ENCODE assay signal across 11 mouse cellular contexts in genomic region chr8:104434826-104435354, GRCm38 (mm10). TPM values are rescaled to one million over a fixed set of nuclear protein-coding genes. Genes with fewer than 3 reads are reported as not detected.
DNase-seq lines count a peak whose midpoint lies in the region; ATAC-seq and TF ChIP-seq lines count a peak whose summit lies in the region.
"Had no signal": no experiment of that assay in that cellular context is flagged by ENCODE, and none has a peak within 500 bp of the region (broad histone marks: within the 10 kb centered on the region; RNA-seq: fewer than 3 reads in every experiment).

No protein-coding gene starts in this region.

- DNase-seq in gastrocnemius, adult 2 months = no peak
- no peak for DNase-seq in gastrocnemius, postnatal 4 days (ENCODE audit: low spot score in 2 of 2)
- peak; percentile 8 for DNase-seq in midbrain, embryonic 10.5 days (ENCODE audit: low spot score)
- DNase-seq in cerebellum, adult 8-10 months = peak; percentile 44
- no peak for DNase-seq in thymus, postnatal 4 days
- DNase-seq in kidney, postnatal 10 days = no peak
- DNase-seq: gastrocnemius, postnatal 36 days had no signal

- no peak overlapping the region for H3K4me2 ChIP-seq in midbrain, embryonic 13.5 days (replicated peaks)
- H3K4me2 ChIP-seq: limb, embryonic 15.5 days; neural tube, embryonic 12.5 days had no signal

- H3K4me3 ChIP-seq in gastrocnemius, adult 2 months = no peak overlapping the region
- no peak overlapping the region for H3K4me3 ChIP-seq in midbrain, embryonic 10.5 days
- no peak overlapping the region for H3K4me3 ChIP-seq in midbrain, embryonic 13.5 days (replicated peaks)
- H3K4me3 ChIP-seq in olfactory bulb, adult 2 months (ENCODE audit: insufficient read depth, low read depth, low read length) = no peak overlapping the region
- H3K4me3 ChIP-seq: limb, embryonic 15.5 days; neural tube, embryonic 12.5 days had no signal

- TF ChIP-seq CTCF in gastrocnemius, adult 2 months (IDR thresholded peaks at IDR 0.05) = peak; percentile 15; the same call in 1 of the 2 replicates
- no peak for TF ChIP-seq CTCF in olfactory bulb, adult 2 months (IDR thresholded peaks at IDR 0.05; ENCODE audit: insufficient read depth, low read depth, low read length)

- H3K9me3 ChIP-seq in midbrain, embryonic 10.5 days (replicated peaks) = no peaks in the 10 kb centered on the region
- no peaks in the 10 kb centered on the region for H3K9me3 ChIP-seq in midbrain, embryonic 13.5 days
- H3K9me3 ChIP-seq: limb, embryonic 15.5 days; neural tube, embryonic 12.5 days had no signal

- no peaks in the 10 kb centered on the region for H3K27me3 ChIP-seq in midbrain, embryonic 10.5 days (ENCODE audit: low read depth, poor library complexity, severe bottlenecking)
- no peaks in the 10 kb centered on the region for H3K27me3 ChIP-seq in midbrain, embryonic 13.5 days
- H3K27me3 ChIP-seq: limb, embryonic 15.5 days; neural tube, embryonic 12.5 days had no signal

- TF ChIP-seq POLR2A in olfactory bulb, adult 2 months (IDR thresholded peaks at IDR 0.05; ENCODE audit: insufficient read depth, low read depth, low read length) = no peak

- H3K9ac ChIP-seq in midbrain, embryonic 13.5 days (replicated peaks) = no peak overlapping the region
- H3K9ac ChIP-seq: limb, embryonic 15.5 days; neural tube, embryonic 12.5 days had no signal

- H3K4me1 ChIP-seq in midbrain, embryonic 10.5 days = no peaks in the 10 kb centered on the region
- peaks cover 27% of the 10 kb centered on the region for H3K4me1 ChIP-seq in midbrain, embryonic 13.5 days (replicated peaks)
- peaks cover 22% of the 10 kb centered on the region for H3K4me1 ChIP-seq in olfactory bulb, adult 2 months (ENCODE audit: control insufficient read depth, insufficient read depth, low read length)

- intact Hi-C loops in gastrocnemius, adult 2 months (cut with DNase I) = loop anchor here (5.0 kb wide), 3 partner anchors 38 to 183 kb away; partner anchors contain the start of genes Cklf and Cmtm4

- no peak overlapping the region for H3K27ac ChIP-seq in gastrocnemius, adult 2 months
- no peak overlapping the region for H3K27ac ChIP-seq in midbrain, embryonic 10.5 days (replicated peaks)
- H3K27ac ChIP-seq in midbrain, embryonic 13.5 days = no peak overlapping the region
- peak overlapping the region; percentile 20 for H3K27ac ChIP-seq in olfactory bulb, adult 2 months (ENCODE audit: insufficient read depth, low read depth, low read length)
- H3K27ac ChIP-seq: neural tube, embryonic 12.5 days had no signal

- WGBS in midbrain, embryonic 10.5 days = 90% methylated on average over 18 of the region's 18 CpGs
- 90% methylated on average over 18 of the region's 18 CpGs for WGBS in midbrain, embryonic 13.5 days
- WGBS in olfactory bulb, adult 2 months = 51% methylated on average over 18 of the region's 18 CpGs

- peaks cover 100% of the 10 kb centered on the region for H3K36me3 ChIP-seq in midbrain, embryonic 10.5 days
- H3K36me3 ChIP-seq in midbrain, embryonic 13.5 days = peaks cover 95% of the 10 kb centered on the region

- no peak for ATAC-seq in midbrain, embryonic 13.5 days

RNA-seq across cellular contexts. Expression of gene Dync1li2, which starts 8.0 kb away (rescaled TPM):
- 100 to 1,000 TPM in 1 of 2 experiments, 10 to 100 TPM in 1; 99.8 to 100 TPM for total RNA-seq in gastrocnemius, adult 2 months (2021)
- 100 to 1,000 TPM; 102 to 116 TPM for total RNA-seq in gastrocnemius, postnatal 4 days (2021)
- polyA plus RNA-seq in midbrain, embryonic 10.5 days (2016; fragmentation: Nextera tagmentation; extraction: Ambion mirVana) = 80.1 and 96.1 TPM in 2 replicates
- 120 and 124 TPM in 2 replicates for polyA plus RNA-seq in midbrain, embryonic 13.5 days (2015; fragmentation: Nextera tagmentation; extraction: Ambion mirVana)
- 65.6 TPM in 1 of 2 replicates, not detected in the other for polyA plus RNA-seq in olfactory bulb, adult 2 months (2012; ENCODE audit: insufficient read depth, insufficient read length, low replicate concordance, missing spikeins)

RNA-seq across cellular contexts. Expression of gene Cmtm4, which starts 39.3 kb away (rescaled TPM):
- 1 to 10 TPM; 3.9 to 5.7 TPM for total RNA-seq in gastrocnemius, adult 2 months (2021)
- 10 to 100 TPM in 1 of 2 experiments, 1 to 10 TPM in 1; 9.9 to 10.5 TPM for total RNA-seq in gastrocnemius, postnatal 4 days (2021)
- polyA plus RNA-seq in midbrain, embryonic 10.5 days (2016; fragmentation: Nextera tagmentation; extraction: Ambion mirVana) = 1.7 and 1.8 TPM in 2 replicates
- 1.8 TPM in 2 replicates for polyA plus RNA-seq in midbrain, embryonic 13.5 days (2015; fragmentation: Nextera tagmentation; extraction: Ambion mirVana)
- not detected in 2 replicates for polyA plus RNA-seq in olfactory bulb, adult 2 months (2012; ENCODE audit: insufficient read depth, insufficient read length, low replicate concordance, missing spikeins)

Comparison
In these comparisons a context has a peak if more than half of its experiments do, and no peak if none do; other contexts are left out.
1. DNase-seq: peak in midbrain, embryonic 10.5 days (single experiment) and cerebellum, adult 8-10 months (single experiment); none in gastrocnemius, adult 2 months (single experiment), gastrocnemius, postnatal 4 days (0 of 2), thymus, postnatal 4 days (single experiment) and kidney, postnatal 10 days (single experiment).